Mouse (Mus musculus): ENCODE measurements around the gene Vmn1r194.
"Not testable (repeated sequence)": the region's sequence is repeated elsewhere in the genome, so short reads cannot be mapped to it uniquely, and the experiment has no call there.

The Vmn1r194 gene

GRCm38 (mm10) chr13:22243915-22244314, at the start of gene Vmn1r194:
Gene Vmn1r194 (plus strand): TSS chr13:22244215.
- DNase-seq: no peak

GRCm38 (mm10) chr13:22223060-22223459, 21.0 kb upstream of the Vmn1r194 start, which contains the start of gene Vmn1r193:
Gene Vmn1r193 (minus strand): TSS chr13:22223160.
- DNase-seq: not testable (repeated sequence)

GRCm38 (mm10) chr13:22270222-22270621, 26.2 kb downstream of the Vmn1r194 start, which contains the start of gene Vmn1r195:
Gene Vmn1r195 (plus strand): TSS chr13:22270522.
- not testable (repeated sequence) for DNase-seq

GRCm38 (mm10) chr13:22271721-22272120, 27.7 kb downstream of the Vmn1r194 start:
- DNase-seq: no peak

- no peak for DNase-seq
Measured at GRCm38 (mm10) chr13:22284578-22284977, 40.6 kb downstream of the Vmn1r194 start.

GRCm38 (mm10) chr13:22289620-22290019, 45.6 kb downstream of the Vmn1r194 start, which contains the start of gene Vmn1r196:
Gene Vmn1r196 (plus strand): TSS chr13:22289920.
- no peak for DNase-seq

Measured in right cerebral cortex, adult 18-20 months (tissue).